Mouse (Mus musculus) limb, embryonic 12.5 days (tissue): ENCODE results near the gene 2410004P03Rik. TPM values are rescaled to one million over a fixed set of nuclear protein-coding genes. Genes with fewer than 3 reads are reported as not detected.

Source experiments
- ATAC-seq: fragments of 200-750 bp; cut with Nextera tagmentation; 2 replicates; pipeline ENCODE4 v1.8.0; 2017; ENCODE audit warnings: low read depth, moderate TSS enrichment; ENCODE audit not compliant: insufficient number of reproducible peaks, insufficient read depth, low FRiP score, low TSS enrichment
- H3K27ac ChIP-seq: fragments of 300-500 bp; sonication (generic); 2 replicates; pipeline ENCODE4 v1.5.1; 2016; ENCODE audit warnings: mild to moderate bottlenecking, moderate library complexity
- H3K27me3 ChIP-seq: fragments of 300-500 bp; sonication (generic); 2 replicates; pipeline ENCODE4 v1.6.1; 2016; ENCODE audit warnings: mild to moderate bottlenecking, moderate library complexity
- H3K36me3 ChIP-seq: fragments of 300-500 bp; sonication (generic); 2 replicates; pipeline ENCODE4 v1.6.1; 2016; ENCODE audit warnings: mild to moderate bottlenecking, moderate library complexity
- H3K4me1 ChIP-seq: fragments of 300-500 bp; sonication (generic); replicated peaks from 2 replicates; pipeline ENCODE4 v1.6.1; 2016
- H3K4me2 ChIP-seq: fragments of 300-500 bp; sonication (generic); 2 replicates; pipeline ENCODE4 v1.6.1; 2016; ENCODE audit warnings: mild to moderate bottlenecking, moderate library complexity
- H3K4me3 ChIP-seq: fragments of 300-500 bp; sonication (generic); replicated peaks from 2 replicates; pipeline ENCODE4 v1.5.1; 2016; ENCODE audit warnings: mild to moderate bottlenecking
- H3K9ac ChIP-seq: fragments of 300-500 bp; sonication (generic); replicated peaks from 2 replicates; pipeline ENCODE4 v1.6.1; 2016; ENCODE audit warnings: mild to moderate bottlenecking, moderate library complexity
- H3K9me3 ChIP-seq: fragments of 300-500 bp; sonication (generic); 2 replicates; pipeline ENCODE4 v1.6.1; 2016; ENCODE audit warnings: mild to moderate bottlenecking, moderate library complexity
- WGBS: fragments of 180-500 bp; shearing (Covaris S2); methylation state at CpG from one replicate; pipeline ENCODE4 v1.1.7; 2016; 5-methylcytosine and 5-hydroxymethylcytosine counted together
- polyA plus RNA-seq: library from polyadenylated mRNA; unstranded; fragments of >200 nt; fragmentation: Nextera tagmentation; extraction: Ambion mirVana; gene quantifications from 2 replicates; pipeline ENCODE4 v1.2.1, GENCODE M21; 2016

The 2410004P03Rik gene
- polyA plus RNA-seq, 1 experiment from 2014 or later, result 0.75 TPM

DNA sequence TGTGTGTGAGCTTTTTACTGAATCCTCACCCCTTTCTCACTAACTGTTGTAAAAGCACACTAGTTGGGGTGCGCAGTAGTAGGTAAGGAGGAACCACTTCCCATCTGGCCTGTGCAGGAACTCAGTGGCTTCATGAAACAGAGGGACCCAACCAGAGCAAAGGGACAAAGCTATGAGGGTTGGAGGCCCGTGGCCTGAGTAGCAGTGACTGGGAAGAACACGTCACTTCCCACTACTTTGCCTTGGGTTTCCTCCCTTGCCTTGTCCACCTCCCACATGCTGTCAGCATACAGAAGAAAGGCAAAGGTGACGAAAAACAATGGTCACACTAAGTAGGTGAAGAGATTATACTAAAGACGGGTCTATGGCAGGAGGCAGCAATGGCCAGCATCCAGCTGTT lies 15.2 kb downstream of the 2410004P03Rik start:
- 81% methylated on average over 5 of the region's 5 CpGs for WGBS
- H3K4me3 ChIP-seq, result no peak overlapping the region
- peaks cover 46% of the 10 kb centered on the region for H3K27me3 ChIP-seq
- H3K36me3 ChIP-seq, result 0 out of 2 replicates have a peak, but pooled peaks cover 8% of the 10 kb centered on the region
- H3K4me1 ChIP-seq, result peaks cover 20% of the 10 kb centered on the region
- no peaks in the 10 kb centered on the region for H3K9me3 ChIP-seq
- no peak for ATAC-seq
- no peak overlapping the region for H3K27ac ChIP-seq
- H3K4me2 ChIP-seq, result no peak overlapping the region
- no peak overlapping the region for H3K9ac ChIP-seq

- H3K27ac ChIP-seq, result no peak overlapping the region
- no peaks in the 10 kb centered on the region for H3K9me3 ChIP-seq
- no peak overlapping the region for H3K4me2 ChIP-seq
- no peak overlapping the region for H3K9ac ChIP-seq
- H3K4me3 ChIP-seq, result no peak overlapping the region
- 92% methylated on average over 2 of the region's 2 CpGs for WGBS
- peaks cover 10% of the 10 kb centered on the region; the same call in 1 of the 2 replicates for H3K36me3 ChIP-seq
- ATAC-seq, result no peak
- peaks cover 11% of the 10 kb centered on the region for H3K4me1 ChIP-seq
- H3K27me3 ChIP-seq, result peaks cover 26% of the 10 kb centered on the region
Measured at GRCm38 (mm10) chr12:16994291-16994690, 17.2 kb downstream of the 2410004P03Rik start.

DNA sequence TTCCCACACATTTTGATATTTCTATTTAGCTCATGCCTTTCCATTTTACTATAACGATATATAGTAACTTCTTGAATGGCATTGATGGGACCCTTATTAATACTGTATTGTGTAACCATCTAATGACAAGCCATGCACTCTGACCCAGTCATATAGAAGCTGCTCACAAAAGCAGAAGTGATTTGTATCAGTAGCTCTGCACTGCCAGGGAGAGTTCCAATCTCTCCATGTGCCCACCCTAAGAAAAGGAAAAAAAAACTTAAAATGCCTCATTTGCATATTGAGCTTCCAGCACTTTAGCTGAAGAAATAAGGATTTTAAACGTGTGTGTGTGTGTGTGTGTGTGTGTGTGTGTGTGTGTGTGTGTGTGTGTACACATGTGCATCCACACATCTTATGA lies 19.2 kb downstream of the 2410004P03Rik start:
- Histone ChIP-seq H3K4me2 (no peak overlapping the region), H3K9me3 (no peaks in the 10 kb centered on the region), H3K9ac (no peak overlapping the region), H3K36me3 (peaks cover 10% of the 10 kb centered on the region; the same call in 1 of the 2 replicates), H3K4me3 (no peak overlapping the region), H3K27me3 (peaks cover 6% of the 10 kb centered on the region; the same call in 1 of the 2 replicates), H3K27ac (no peak overlapping the region), H3K4me1 (no peaks in the 10 kb centered on the region)
- WGBS, result 85% methylated on average over 2 of the region's 2 CpGs
- ATAC-seq, result no peak

- H3K36me3 ChIP-seq, result peaks cover 17% of the 10 kb centered on the region; the same call in 1 of the 2 replicates
- 86% methylated on average over 2 of the region's 2 CpGs for WGBS
- ATAC-seq, result no peak
Measured at GRCm38 (mm10) chr12:16991376-16991775, 20.2 kb downstream of the 2410004P03Rik start.

DNA sequence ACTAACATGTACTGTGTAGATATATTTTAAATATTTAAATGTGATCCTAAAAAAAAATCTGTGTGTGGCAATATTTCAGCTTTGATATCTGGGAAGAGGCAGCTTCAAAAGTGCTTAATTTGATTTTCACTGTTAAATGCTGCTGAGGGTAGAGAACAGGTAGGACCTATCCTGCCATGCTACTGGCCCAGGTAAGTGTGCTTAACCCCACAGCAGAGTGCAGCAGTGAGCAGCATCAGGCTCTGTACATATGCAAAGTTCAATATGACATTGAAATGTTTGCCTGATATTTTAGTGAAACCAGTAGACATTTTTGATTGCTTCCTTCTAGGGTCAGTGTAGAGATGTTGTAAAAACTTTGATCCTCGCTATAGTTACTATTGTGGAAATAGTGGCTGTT lies 25.7 kb downstream of the 2410004P03Rik start:
- H3K4me3 ChIP-seq, result no peak overlapping the region
- ATAC-seq, result no peak
- WGBS, result 91% methylated on average over 1 of the region's 1 CpGs
- H3K36me3 ChIP-seq, result peaks cover 35% of the 10 kb centered on the region
- H3K4me2 ChIP-seq, result no peak overlapping the region
- no peak overlapping the region for H3K9ac ChIP-seq
- H3K27ac ChIP-seq, result no peak overlapping the region
- H3K9me3 ChIP-seq, result no peaks in the 10 kb centered on the region
- H3K27me3 ChIP-seq, result no peaks in the 10 kb centered on the region
- no peaks in the 10 kb centered on the region for H3K4me1 ChIP-seq

More at GRCm38 (mm10) chr12:16991376-16991775, 20.2 kb downstream of the 2410004P03Rik start:
- H3K4me1 ChIP-seq, result no peaks in the 10 kb centered on the region
- H3K4me3 ChIP-seq, result no peak overlapping the region
- no peak overlapping the region for H3K9ac ChIP-seq
- H3K27ac ChIP-seq, result no peak overlapping the region
- H3K9me3 ChIP-seq, result no peaks in the 10 kb centered on the region
- no peak overlapping the region for H3K4me2 ChIP-seq
- no peaks in the 10 kb centered on the region for H3K27me3 ChIP-seq

- no peak overlapping the region for H3K4me2 ChIP-seq
- no peaks in the 10 kb centered on the region for H3K27me3 ChIP-seq
- H3K27ac ChIP-seq, result no peak overlapping the region
- ATAC-seq, result no peak
- no peaks in the 10 kb centered on the region for H3K9me3 ChIP-seq
- no peaks in the 10 kb centered on the region for H3K4me1 ChIP-seq
- no peak overlapping the region for H3K4me3 ChIP-seq
- peaks cover 86% of the 10 kb centered on the region for H3K36me3 ChIP-seq
- no peak overlapping the region for H3K9ac ChIP-seq
Measured at GRCm38 (mm10) chr12:16977120-16977519, 34.4 kb downstream of the 2410004P03Rik start.

DNA sequence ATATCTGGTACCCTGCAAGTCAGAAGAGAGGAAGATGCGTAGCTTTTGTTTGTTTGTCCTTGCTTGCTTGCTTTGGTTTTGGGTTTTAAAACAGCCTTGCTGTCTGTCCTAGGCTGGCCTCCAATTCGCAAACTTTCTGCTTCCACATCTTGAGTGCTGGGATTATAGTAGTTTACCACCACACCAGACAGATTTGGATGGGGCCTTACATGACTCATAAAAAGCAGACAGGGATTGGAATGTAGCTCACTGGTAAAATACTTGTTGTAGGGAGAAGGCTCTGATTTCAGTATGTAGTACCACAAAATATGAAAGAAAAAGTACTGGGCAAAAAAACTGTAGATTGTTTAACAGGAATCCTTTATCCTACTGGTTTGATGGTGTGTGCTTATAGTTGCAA lies 44.7 kb downstream of the 2410004P03Rik start:
- WGBS, result 90% methylated on average over 2 of the region's 2 CpGs
- H3K9me3 ChIP-seq, result no peaks in the 10 kb centered on the region
- no peaks in the 10 kb centered on the region for H3K4me1 ChIP-seq
- ATAC-seq, result no peak
- H3K4me3 ChIP-seq, result no peak overlapping the region
- no peaks in the 10 kb centered on the region for H3K27me3 ChIP-seq
- no peak overlapping the region for H3K27ac ChIP-seq
- H3K4me2 ChIP-seq, result no peak overlapping the region
- H3K9ac ChIP-seq, result no peak overlapping the region
- H3K36me3 ChIP-seq, result peaks cover 57% of the 10 kb centered on the region

DNA sequence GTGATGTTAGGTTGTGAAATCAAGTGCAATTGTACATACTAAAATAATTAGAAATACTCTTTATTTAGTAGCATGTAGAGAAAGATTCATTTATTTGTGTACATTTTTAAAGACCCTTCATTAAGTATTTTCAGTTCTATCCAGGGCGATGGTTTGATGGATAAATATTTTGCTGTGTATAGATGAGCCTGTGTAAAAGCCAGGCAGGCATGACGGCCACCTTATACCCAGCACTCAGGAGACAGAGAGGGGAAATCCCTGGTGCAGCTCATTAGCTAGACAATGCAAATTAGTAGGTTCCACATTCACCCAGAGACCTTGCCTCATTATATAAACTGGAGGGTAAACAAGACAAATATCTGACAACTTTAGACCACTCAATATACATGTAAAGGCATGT lies 48.2 kb downstream of the 2410004P03Rik start:
- no peaks in the 10 kb centered on the region for H3K27me3 ChIP-seq
- H3K4me3 ChIP-seq, result no peak overlapping the region
- no peak for ATAC-seq
- H3K4me2 ChIP-seq, result no peak overlapping the region
- no peaks in the 10 kb centered on the region for H3K4me1 ChIP-seq
- no peaks in the 10 kb centered on the region for H3K9me3 ChIP-seq
- 86% methylated on average over 2 of the region's 2 CpGs for WGBS
- no peak overlapping the region for H3K27ac ChIP-seq
- no peak overlapping the region for H3K9ac ChIP-seq
- peaks cover 60% of the 10 kb centered on the region for H3K36me3 ChIP-seq

DNA sequence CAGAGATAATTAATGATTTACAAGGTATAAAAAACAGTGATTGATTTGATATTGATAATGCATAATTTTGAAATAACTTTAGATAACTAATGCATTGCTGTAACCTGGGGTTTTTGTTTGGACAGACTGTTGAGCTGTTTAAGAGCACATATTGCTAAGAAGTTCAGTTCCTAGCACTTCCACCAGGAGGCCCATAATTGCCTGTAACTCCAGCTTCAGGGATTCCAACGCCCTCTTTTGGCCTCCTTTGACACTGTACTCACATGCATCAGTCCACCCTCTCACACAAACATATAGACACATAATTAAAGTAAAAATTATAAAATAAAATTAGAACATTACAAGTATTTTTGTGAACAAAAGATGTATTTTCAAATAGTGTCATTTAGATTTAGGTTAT lies 52.7 kb downstream of the 2410004P03Rik start:
- Histone ChIP-seq H3K36me3 (peaks cover 63% of the 10 kb centered on the region), H3K9me3 (no peaks in the 10 kb centered on the region), H3K27me3 (no peaks in the 10 kb centered on the region), H3K4me2 (no peak overlapping the region), H3K4me3 (no peak overlapping the region), H3K4me1 (no peaks in the 10 kb centered on the region), H3K9ac (no peak overlapping the region), H3K27ac (no peak overlapping the region)
- WGBS, result 54% methylated on average over 1 of the region's 1 CpGs
- no peak for ATAC-seq

Other genes with a start within 250 kb of the 2410004P03Rik start
- gene Greb1, start 210.8 kb downstream of the 2410004P03Rik start, polyA plus RNA-seq, result 6.4 and 8.1 TPM in 2 replicates
- gene E2f6, start 200.8 kb downstream of the 2410004P03Rik start, polyA plus RNA-seq, result 75.8 and 76.6 TPM in 2 replicates
- gene Rock2, start 116.8 kb downstream of the 2410004P03Rik start, polyA plus RNA-seq, result 16.5 and 18.4 TPM in 2 replicates
- 6.0 and 6.6 TPM in 2 replicates for gene Pqlc3, start 11.3 kb downstream of the 2410004P03Rik start, polyA plus RNA-seq
- 0.50 and 0.55 TPM in 2 replicates for gene Kcnf1, start 165.2 kb upstream of the 2410004P03Rik start, polyA plus RNA-seq